Mouse (Mus musculus) c-Kit-positive CD71-positive TER-119-positive erythroid progenitor cells, embryonic 14.5 days (primary cell): Measurements from ENCODE around the gene Nxph1.

Source experiments
- DNase-seq: peaks from one replicate; pipeline ENCODE4 v3.0.0-alpha.2; 2013; ENCODE audit warnings: low spot score

The Nxph1 gene

DNA sequence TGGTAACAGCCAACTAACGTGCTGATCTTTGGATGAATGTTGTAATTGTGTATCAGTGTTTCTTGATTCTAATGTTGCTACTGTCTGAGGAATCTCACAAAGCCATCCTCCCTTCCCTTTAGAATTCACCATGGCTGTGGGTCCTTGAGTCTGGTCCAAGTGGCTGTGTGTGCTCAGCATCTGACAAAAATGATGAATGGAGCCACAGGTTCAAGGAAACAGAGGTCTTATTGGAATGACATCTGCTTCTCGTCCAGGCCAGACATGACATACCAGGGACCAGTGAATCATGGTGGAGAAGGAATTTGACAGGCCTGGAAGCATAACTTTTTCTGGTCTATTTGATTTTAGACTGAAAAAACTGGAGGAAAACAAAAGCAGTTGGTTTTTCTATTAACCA, 22.3 kb downstream of the Nxph1 start:
- no peak for DNase-seq

- DNase-seq: no peak
These were observed 31.1 kb downstream of the Nxph1 start for GRCm38 (mm10) chr6:8979237-8979871.

DNA sequence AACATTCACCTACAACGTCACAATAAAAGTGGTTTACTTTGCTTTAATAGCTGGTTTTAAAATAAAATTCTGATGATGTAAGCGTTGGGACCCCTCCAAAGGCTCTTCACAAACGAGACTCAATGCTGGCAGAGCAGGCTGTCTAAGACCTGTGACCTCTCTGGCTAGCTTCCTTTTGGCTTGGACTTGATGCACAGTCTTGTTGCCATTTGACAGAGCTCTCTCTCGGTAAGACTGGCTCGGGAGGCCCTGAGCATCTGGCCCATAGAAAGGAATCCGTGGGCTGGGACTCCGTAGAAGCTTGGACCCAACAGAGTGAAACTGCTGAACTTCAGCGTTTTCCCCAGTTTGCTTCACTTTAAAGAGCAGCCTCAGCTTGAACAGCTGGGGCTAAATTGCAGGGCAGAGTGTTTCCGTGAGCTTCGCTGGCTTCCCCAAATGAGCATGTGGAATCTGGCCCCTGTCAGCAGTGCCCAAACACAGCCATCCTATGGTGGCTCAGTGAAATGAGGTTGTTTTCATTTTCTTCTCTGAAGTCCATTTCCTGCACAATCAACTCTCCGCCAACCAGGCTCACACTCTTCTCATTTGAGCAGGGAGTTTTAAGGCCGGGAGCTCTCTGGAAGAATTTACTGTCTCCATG, 48.2 kb downstream of the Nxph1 start:
- DNase-seq: no peak

DNA sequence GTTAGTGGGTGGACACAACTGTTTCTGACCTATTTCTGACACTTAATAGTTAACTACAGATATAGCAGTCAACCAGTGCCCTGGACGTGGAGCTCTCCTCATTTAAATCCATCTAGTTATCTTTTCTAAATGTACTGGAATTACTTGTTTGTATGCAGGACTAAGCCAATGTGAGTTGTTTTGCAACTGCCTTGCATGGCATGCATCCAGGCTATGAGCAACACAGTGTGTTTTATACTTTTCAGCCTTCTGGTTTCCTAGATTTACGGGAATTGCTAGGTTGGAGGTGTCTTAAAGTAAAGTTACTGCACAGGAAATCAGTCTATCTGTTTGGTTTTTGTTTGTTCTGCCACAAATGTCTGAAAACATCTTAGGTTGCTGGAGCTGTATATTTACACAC, 49.1 kb downstream of the Nxph1 start:
- no peak for DNase-seq

DNA sequence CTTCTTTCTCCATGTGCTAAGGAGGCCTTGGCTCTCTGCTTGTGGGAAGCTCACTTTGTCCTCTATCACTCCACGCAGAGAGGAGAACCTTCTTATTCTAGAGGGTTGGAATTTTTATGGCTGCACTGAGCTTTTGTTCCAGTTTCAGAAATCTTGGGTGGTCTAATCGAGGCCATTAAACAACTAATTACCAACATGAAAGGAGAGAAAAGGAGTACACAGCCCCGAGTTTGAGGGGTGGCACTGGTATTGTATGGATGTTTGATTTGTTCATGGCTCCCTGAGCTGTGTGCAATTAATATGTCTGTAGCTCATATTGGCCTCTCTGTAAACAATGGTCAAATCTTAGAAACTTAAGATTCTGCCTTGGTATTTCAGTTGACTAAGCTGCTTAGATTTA, 54.5 kb downstream of the Nxph1 start:
- DNase-seq: no peak

DNA sequence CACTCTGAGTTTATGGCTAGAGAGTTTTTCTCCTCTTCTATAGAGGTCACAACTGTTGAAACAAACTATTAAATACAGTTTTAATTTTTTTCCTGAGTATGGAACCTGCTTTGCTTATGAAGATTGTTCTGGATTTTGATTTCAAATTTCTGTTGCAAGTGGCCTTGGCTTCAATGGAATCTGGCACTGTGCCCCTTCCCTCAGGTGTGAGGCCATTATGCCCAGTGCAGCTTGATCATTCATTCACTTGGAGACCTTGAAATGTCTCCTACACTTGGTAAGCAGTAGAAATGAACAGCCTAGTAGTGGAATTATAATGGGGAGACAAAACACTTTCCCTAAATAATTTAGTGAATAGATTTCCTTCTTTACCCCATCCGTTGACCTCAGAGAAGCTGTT, 78.4 kb downstream of the Nxph1 start:
- no peak for DNase-seq

DNA sequence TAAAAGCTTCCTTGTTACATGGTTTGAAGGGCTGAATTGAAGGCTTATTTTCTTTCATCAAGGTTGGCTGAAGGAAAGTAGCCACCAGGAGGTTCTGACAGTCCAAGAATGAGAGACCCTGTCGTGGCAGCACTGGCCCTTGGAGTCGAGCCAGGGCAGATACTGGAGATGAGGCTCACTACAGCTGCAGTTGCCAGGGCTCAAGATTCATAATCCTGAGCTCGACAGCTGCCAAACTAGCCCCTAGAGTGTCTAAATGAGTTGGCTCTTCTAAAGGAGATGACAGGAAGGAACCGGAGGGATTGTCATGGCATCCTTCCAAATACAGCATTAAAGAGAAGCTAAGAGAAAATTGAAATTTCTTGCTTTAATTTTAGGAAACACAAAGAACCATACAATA, 78.9 kb downstream of the Nxph1 start:
- no peak for DNase-seq

DNA sequence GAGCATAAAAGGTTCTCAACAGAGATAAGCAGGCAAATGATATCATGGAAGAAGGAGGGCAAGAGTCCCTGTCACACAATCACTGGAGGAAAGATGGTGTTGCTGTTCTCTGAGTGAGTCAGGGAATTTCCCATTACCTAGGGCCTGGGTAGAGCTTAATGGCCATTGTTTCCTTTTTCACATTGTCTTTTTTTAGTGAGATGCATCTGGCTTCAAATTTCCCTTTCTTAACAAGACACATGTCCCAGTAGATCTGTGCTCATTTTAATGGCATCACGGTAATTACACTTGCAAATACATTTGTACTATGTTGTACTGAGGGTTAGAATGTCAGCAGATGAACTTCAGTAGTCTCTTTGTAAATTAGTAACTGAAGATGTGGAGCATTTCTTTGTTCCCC, 80.3 kb downstream of the Nxph1 start:
- no peak for DNase-seq

DNA sequence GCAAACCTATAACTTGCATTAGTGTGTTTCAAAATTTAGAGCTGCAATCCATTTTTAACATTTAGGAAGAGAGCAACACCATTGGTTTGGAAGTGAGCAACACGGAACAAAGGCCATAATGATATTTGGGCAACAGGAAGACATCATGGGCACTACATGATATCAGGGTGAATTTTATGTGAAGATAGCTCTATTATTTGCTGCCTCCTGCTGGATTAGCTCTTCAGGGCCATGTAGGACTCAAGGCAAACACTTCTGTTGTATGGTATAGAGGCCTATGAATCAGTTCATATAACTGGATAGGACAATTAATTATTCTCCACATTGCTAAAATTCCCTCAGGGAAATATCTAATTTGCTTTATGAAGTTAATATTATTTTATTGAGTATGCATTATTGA, 91.1 kb downstream of the Nxph1 start:
- no peak for DNase-seq

DNA sequence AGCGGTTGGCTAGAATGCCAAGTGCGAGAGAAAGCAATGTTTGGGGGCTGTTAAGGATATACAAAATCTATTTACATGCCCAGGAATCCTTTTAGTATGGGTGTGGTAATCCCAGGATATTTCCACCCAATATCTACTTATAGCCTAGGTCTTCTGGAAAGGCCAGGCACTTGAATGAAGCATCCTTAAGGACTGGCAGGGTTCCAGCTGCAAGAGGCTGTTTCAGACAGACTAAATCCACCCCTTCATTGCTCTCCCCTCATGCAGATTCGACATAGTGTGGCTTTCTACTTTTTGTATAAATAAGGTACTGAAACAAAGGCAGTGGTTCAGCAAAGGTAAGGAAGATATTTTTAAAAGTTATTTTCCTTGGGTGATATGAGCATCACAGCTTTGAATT, 92.8 kb downstream of the Nxph1 start:
- DNase-seq: no peak

DNA sequence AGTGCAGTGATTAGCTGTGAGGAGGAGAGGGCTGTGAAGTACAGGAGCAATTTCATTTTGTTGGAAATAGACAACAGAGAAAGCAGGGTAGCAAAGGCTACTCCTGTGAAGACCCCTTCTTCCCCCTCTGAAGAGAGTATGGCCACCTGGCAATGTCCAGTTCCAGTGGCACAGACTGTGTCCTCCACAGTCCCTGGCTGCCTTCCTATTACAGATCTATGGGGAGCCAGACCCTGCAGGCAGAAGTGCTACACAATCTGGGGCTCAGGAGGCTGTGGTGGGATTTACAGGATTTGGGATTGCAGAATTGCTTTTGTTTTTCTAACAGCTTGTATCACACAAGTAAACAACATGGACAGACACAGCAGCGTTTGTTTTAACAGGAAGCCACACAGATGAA, 94.2 kb downstream of the Nxph1 start:
- no peak for DNase-seq

DNA sequence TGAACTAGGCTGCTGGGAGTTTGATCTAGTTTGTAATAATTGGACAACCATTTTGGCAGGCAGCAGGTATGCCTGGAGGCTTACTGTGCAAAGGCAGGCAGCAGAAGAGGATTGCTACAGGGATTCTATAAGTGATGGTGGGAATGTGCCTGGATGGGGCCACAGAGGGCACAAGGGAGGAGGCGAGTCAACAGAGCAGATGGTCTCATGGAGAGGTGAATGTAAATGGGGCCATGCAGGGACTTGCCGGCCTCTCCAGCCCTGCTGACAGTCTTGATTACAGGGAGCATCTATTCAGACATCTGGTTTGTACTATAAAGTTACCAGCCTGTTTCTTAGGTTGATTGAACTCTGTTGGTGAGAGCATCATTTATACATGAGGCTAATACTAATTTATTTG, 98.6 kb downstream of the Nxph1 start:
- no peak for DNase-seq

GRCm38 (mm10) chr6:9061261-9062105, 113.3 kb downstream of the Nxph1 start:
- DNase-seq: no peak

GRCm38 (mm10) chr6:9066435-9066834, 118.2 kb downstream of the Nxph1 start:
- no peak for DNase-seq

GRCm38 (mm10) chr6:9069913-9070312, 121.7 kb downstream of the Nxph1 start:
- no peak for DNase-seq

- no peak for DNase-seq
These were observed 128.2 kb downstream of the Nxph1 start for GRCm38 (mm10) chr6:9076463-9076862.

DNA sequence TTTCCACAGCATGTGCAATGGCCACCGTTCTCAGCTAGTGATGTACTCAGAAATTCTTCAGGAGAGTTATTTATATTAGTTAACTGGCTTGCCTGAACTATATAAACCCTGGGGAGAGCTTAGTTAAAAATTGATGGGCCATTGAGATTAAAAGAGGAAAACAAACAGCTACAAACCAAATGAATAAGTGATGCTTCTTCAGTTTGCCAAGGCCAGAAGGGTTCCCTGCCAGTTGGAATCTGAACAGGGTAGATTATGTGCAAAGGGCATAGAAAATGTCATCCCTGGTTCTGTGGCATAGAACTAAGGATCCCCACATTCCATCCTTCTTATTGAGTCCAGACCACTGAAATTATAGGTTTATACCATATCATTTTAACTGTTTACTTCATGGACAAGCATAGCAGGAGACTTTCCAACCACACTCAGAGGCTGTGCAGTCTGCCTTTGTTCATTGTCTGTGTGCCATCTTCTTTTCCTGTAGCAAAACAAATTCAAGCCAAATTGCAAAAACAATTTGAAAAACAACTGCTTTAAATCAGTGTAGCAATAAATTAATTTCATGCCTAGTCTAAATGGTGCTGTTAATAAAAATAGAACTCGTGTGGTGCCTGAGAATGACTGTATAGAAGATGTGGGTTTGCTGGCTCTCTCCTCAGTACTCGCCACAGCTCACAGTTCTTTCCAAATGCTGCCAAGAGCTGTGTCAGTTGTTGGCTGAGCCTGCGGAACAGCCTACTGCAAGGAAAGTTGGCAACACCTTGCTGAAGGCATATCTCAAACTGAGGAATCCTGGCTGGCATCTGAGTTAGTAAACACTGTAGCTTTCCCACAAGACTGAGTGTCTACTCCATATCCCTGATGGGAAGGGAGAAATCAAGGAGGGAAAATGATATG, 129.8 kb downstream of the Nxph1 start:
- DNase-seq: no peak

GRCm38 (mm10) chr6:9083851-9084250, 135.6 kb downstream of the Nxph1 start:
- DNase-seq: no peak

- no peak for DNase-seq
These were observed 149.1 kb downstream of the Nxph1 start for GRCm38 (mm10) chr6:9097345-9097744.

DNA sequence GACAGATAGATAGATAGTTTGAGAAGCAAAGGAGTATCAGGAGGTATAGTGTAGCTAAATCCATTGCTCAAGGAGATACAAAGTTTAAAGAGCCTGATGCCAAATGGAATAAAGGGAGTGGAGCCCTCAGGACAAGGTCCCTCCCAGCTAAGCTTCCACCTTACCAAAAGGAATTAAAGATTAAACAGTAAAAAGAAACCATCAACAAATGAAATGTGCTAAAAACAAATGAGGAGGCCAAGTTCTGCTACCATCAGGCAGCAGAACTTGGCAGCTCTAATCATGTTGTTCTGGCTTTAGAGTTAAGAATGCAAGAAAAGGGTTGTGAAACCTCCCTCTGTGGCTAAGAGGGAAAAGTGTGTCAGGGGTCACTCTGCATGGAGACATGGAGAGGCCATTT, 159.1 kb downstream of the Nxph1 start:
- no peak for DNase-seq

- DNase-seq: no peak
These were observed 170.9 kb downstream of the Nxph1 start for GRCm38 (mm10) chr6:9119136-9119535.

DNA sequence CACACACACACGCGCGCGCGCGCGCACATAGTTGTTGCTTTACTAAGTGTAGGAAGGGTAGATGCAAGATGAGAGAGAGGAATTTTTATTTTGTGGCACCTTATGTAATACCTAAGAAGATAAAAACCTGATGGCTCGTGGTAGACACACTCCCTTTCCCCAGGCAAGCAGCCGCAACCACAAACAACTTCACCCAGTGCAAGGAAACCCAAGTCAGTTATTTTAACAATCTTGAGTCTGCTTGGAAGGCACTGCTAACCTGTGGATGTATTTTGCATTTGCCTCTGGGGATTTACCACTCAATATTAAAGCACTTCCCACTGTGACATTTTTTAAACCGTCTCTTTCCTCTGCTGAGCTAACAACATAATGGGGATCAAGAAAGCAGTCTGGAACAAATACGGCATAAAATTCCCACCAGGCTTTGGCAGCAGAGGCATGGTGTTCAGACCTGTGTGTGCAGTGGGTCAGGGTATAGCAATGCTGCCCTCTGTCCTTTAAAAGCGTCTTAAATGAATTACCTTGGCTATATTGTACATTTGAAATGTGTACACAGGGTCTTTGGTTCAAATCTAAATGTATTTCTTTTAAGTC, 176.2 kb downstream of the Nxph1 start:
- no peak for DNase-seq
